In the genomic region with DNA sequence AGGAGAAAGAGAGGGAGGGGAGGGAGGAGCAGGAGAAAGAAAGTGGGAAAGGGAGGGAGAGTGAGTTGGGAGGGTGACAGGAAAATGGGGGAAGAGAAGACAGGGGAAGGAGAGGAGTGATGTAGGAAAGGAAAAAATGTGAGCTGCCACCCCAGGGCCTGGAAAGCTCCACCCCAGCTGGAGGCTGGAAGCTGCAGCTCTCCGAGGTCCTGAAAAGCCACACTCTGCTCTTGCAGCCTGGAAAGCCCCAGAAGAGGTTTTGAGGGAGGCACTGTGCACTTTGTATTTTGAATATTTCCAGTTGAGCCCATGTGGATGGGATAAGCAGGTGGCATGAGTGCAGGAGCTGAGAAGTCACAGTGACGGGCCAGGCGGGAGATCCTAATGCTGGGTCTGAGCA, we compare ENCODE assay signal across 14 mouse cellular contexts.
A peak's percentile ranks its signal among the peaks of the same experiment; 100 is the strongest.
DNase-seq lines count a peak whose midpoint lies in the region; ATAC-seq and TF ChIP-seq lines count a peak whose summit lies in the region.
"Had no signal": no experiment of that assay in that cellular context is flagged by ENCODE, and none has a peak within 500 bp of the region (broad histone marks: within the 10 kb centered on the region; RNA-seq: fewer than 3 reads in every experiment).

No protein-coding gene starts in this region.

- H3K4me2 ChIP-seq in hindbrain, postnatal 0 days (ENCODE audit: low read depth, low read length), result no peak overlapping the region
- H3K4me2 ChIP-seq: embryonic facial prominence, embryonic 13.5 days had no signal

- WGBS in hindbrain, embryonic 10.5 days, result 20% methylated on average over 3 of the region's 3 CpGs
- WGBS in hindbrain, postnatal 0 days, result 29% methylated on average over 3 of the region's 3 CpGs
- 17% methylated on average over 3 of the region's 3 CpGs for WGBS in limb, embryonic 10.5 days

- peak; percentile 13 for DNase-seq in hindbrain, embryonic 10.5 days (ENCODE audit: low spot score)
- DNase-seq in hindbrain, postnatal 0 days (ENCODE audit: low spot score), result no peak
- DNase-seq in ovary, postnatal 36 days (ENCODE audit: low spot score), result peak; percentile 10
- no peak for DNase-seq in ovary, adult 18-20 months (ENCODE audit: low spot score)
- DNase-seq in limb, embryonic 10.5 days (ENCODE audit: low spot score), result peak; percentile 51
- DNase-seq in right cerebral cortex, postnatal 36 days (ENCODE audit: low spot score in 2 of 2), result no peak
- DNase-seq: cerebellum, adult 18-20 months; gastrocnemius, postnatal 25 days; right cerebral cortex, postnatal 4 days; thymus, postnatal 36 days had no signal

- no peaks in the 10 kb centered on the region for H3K36me3 ChIP-seq in hindbrain, embryonic 10.5 days
- no peaks in the 10 kb centered on the region for H3K36me3 ChIP-seq in hindbrain, postnatal 0 days (ENCODE audit: insufficient read depth, low read length)
- H3K36me3 ChIP-seq in limb, embryonic 10.5 days, result no peaks in the 10 kb centered on the region
- H3K36me3 ChIP-seq: embryonic facial prominence, embryonic 13.5 days had no signal

- no peak overlapping the region for H3K27ac ChIP-seq in hindbrain, embryonic 10.5 days
- no peak overlapping the region for H3K27ac ChIP-seq in hindbrain, postnatal 0 days
- no peak overlapping the region for H3K27ac ChIP-seq in limb, embryonic 10.5 days
- H3K27ac ChIP-seq: embryonic facial prominence, embryonic 13.5 days; left cerebral cortex, adult 2 months had no signal

- no peaks in the 10 kb centered on the region for H3K27me3 ChIP-seq in hindbrain, embryonic 10.5 days (ENCODE audit: insufficient read depth, poor library complexity, severe bottlenecking)
- no peaks in the 10 kb centered on the region for H3K27me3 ChIP-seq in hindbrain, postnatal 0 days (ENCODE audit: insufficient read depth, low read length)
- H3K27me3 ChIP-seq in limb, embryonic 10.5 days (ENCODE audit: low read depth, poor library complexity, severe bottlenecking), result no peaks in the 10 kb centered on the region
- H3K27me3 ChIP-seq: embryonic facial prominence, embryonic 13.5 days had no signal

- H3K4me1 ChIP-seq in hindbrain, embryonic 10.5 days (replicated peaks), result no peaks in the 10 kb centered on the region
- H3K4me1 ChIP-seq in hindbrain, postnatal 0 days (ENCODE audit: insufficient read depth, low read length), result no peaks in the 10 kb centered on the region
- H3K4me1 ChIP-seq in limb, embryonic 10.5 days, result no peaks in the 10 kb centered on the region
- H3K4me1 ChIP-seq: embryonic facial prominence, embryonic 13.5 days had no signal

- H3K9me3 ChIP-seq in hindbrain, embryonic 10.5 days, result no peaks in the 10 kb centered on the region
- no peaks in the 10 kb centered on the region for H3K9me3 ChIP-seq in hindbrain, postnatal 0 days (ENCODE audit: low read length)
- H3K9me3 ChIP-seq in limb, embryonic 10.5 days (replicated peaks), result no peaks in the 10 kb centered on the region
- H3K9me3 ChIP-seq: embryonic facial prominence, embryonic 13.5 days had no signal

- H3K9ac ChIP-seq in hindbrain, postnatal 0 days (replicated peaks; ENCODE audit: low read length), result no peak overlapping the region
- H3K9ac ChIP-seq: embryonic facial prominence, embryonic 13.5 days had no signal

- no peak for TF ChIP-seq CTCF in hindbrain, postnatal 0 days (IDR thresholded peaks at IDR 0.05; ENCODE audit: low read depth)

- no peak overlapping the region for H3K4me3 ChIP-seq in hindbrain, embryonic 10.5 days
- no peak overlapping the region for H3K4me3 ChIP-seq in hindbrain, postnatal 0 days (ENCODE audit: low read length)
- no peak overlapping the region for H3K4me3 ChIP-seq in limb, embryonic 10.5 days
- H3K4me3 ChIP-seq: embryonic facial prominence, embryonic 13.5 days; left cerebral cortex, adult 2 months had no signal

- no peak for ATAC-seq in hindbrain, postnatal 0 days
- ATAC-seq in megakaryocyte progenitor cell, adult 5-6 weeks (replicated peaks; ENCODE audit: poor library complexity), result no peak
- ATAC-seq: forebrain, embryonic 14.5 days had no signal

Comparison
In these comparisons a context has a peak if more than half of its experiments do, and no peak if none do; other contexts are left out.
1. DNase-seq: peak in hindbrain, embryonic 10.5 days (single experiment), ovary, postnatal 36 days (single experiment) and limb, embryonic 10.5 days (single experiment); none in hindbrain, postnatal 0 days (single experiment), ovary, adult 18-20 months (single experiment) and right cerebral cortex, postnatal 36 days (0 of 2).